Mouse (Mus musculus): ENCODE data around the gene Cma2. TPM values are rescaled to one million over a fixed set of nuclear protein-coding genes. Genes with fewer than 3 reads are reported as not detected.

The Cma2 gene
- total RNA-seq, 1 experiment from 2014 or later = not detected

Other genes starting within 250 kb of the Cma2 start
- gene Tgm1, start 237.1 kb upstream of the Cma2 start, total RNA-seq (2021) = not detected in 2 replicates
- 23.7 and 28.1 TPM in 2 replicates for gene Rabggta, start 228.7 kb upstream of the Cma2 start, total RNA-seq (2021)
- gene Dhrs1, start 205.3 kb upstream of the Cma2 start, total RNA-seq (2021) = 75.8 and 77.4 TPM in 2 replicates
- gene Nop9, start 205.3 kb upstream of the Cma2 start, total RNA-seq (2021) = 20.9 and 24.4 TPM in 2 replicates
- 0.79 and 2.9 TPM in 2 replicates for gene Cideb, start 192.5 kb upstream of the Cma2 start, total RNA-seq (2021)
- gene Ltb4r2, start 189.6 kb upstream of the Cma2 start, total RNA-seq (2021) = 0.12 TPM in 1 of 2 replicates, not detected in the other
- not detected in 2 replicates for gene Ltb4r1, start 185.0 kb upstream of the Cma2 start, total RNA-seq (2021)
- gene Adcy4, start 166.9 kb upstream of the Cma2 start, total RNA-seq (2021) = 8.0 and 10.2 TPM in 2 replicates
- gene Ripk3, start 162.1 kb upstream of the Cma2 start, total RNA-seq (2021) = 2.9 and 3.6 TPM in 2 replicates
- 19.9 and 30.5 TPM in 2 replicates for gene Nfatc4, start 127.8 kb upstream of the Cma2 start, total RNA-seq (2021)
- gene Nynrin, start 97.0 kb upstream of the Cma2 start, total RNA-seq (2021) = 10.7 and 13.5 TPM in 2 replicates
- 0.15 and 0.24 TPM in 2 replicates for gene Cbln3, start 66.6 kb upstream of the Cma2 start, total RNA-seq (2021)
- 21.6 and 25.5 TPM in 2 replicates for gene Khnyn, start 66.0 kb upstream of the Cma2 start, total RNA-seq (2021)
- gene Sdr39u1, start 50.7 kb upstream of the Cma2 start, total RNA-seq (2021) = 58.1 and 62.6 TPM in 2 replicates
- 0.49 and 1.2 TPM in 2 replicates for gene Cma1, start 6.3 kb upstream of the Cma2 start, total RNA-seq (2021)
- not detected in 2 replicates for gene Mcpt1, start 67.0 kb downstream of the Cma2 start, total RNA-seq (2021)
- not detected in 2 replicates for gene Mcpt9, start 79.5 kb downstream of the Cma2 start, total RNA-seq (2021)
- gene Mcpt2, start 91.1 kb downstream of the Cma2 start, total RNA-seq (2021) = not detected in 2 replicates
- 0.97 and 1.1 TPM in 2 replicates for gene Mcpt4, start 111.3 kb downstream of the Cma2 start, total RNA-seq (2021)
- not detected in 2 replicates for gene Mcpt8, start 134.3 kb downstream of the Cma2 start, total RNA-seq (2021)
- gene Ctsg, start 151.6 kb downstream of the Cma2 start, total RNA-seq (2021) = not detected in 2 replicates
- gene Gzme, start 169.6 kb downstream of the Cma2 start, total RNA-seq (2021) = not detected in 2 replicates
- gene Gzmd, start 181.6 kb downstream of the Cma2 start, total RNA-seq (2021) = not detected in 2 replicates
- gene Gzmg, start 208.6 kb downstream of the Cma2 start, total RNA-seq (2021) = not detected in 2 replicates
- gene Gzmn, start 223.6 kb downstream of the Cma2 start, total RNA-seq (2021) = not detected in 2 replicates